In the genomic region with DNA sequence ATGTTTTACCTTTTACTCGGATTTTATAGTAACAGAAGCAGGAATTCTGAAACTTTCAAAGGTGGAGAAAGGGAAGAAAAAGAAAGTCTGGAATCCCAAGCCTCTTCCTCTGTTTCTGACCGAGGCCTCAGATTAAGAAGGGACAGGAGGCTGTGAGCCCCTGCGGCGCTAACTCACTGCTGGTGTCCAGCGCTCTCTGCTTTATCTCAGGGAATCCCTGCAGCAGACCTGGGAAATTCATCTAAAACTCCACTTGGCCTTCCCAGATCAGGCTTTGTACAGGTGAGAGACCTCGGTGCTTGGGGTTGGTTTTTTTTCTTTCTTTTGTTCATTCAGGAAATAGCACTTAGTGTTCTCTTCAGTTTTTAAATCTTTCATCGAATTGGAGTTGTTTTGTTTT, we compare ENCODE assay signal across 21 mouse cellular contexts.
"Had no signal": no experiment of that assay in that cellular context is flagged by ENCODE, and none has a peak within 500 bp of the region (broad histone marks: within the 10 kb centered on the region; RNA-seq: fewer than 3 reads in every experiment).

No protein-coding gene starts in this region.

- H3K36me3 ChIP-seq: limb, embryonic 12.5 days; limb, embryonic 15.5 days; midbrain, embryonic 12.5 days; midbrain, embryonic 15.5 days; neural tube, embryonic 12.5 days; neural tube, embryonic 15.5 days had no signal

- DNase-seq: kidney, postnatal 4 days; left cerebral cortex, postnatal 4 days; liver, postnatal 0 days; lung, embryonic 14.5 days; right cerebral cortex, adult 18-20 months; right cerebral cortex, postnatal 14 days; right cerebral cortex, postnatal 4 days; thymus, adult 2 months; thymus, postnatal 14 days; thymus, postnatal 4 days had no signal

- H3K4me2 ChIP-seq: limb, embryonic 12.5 days; limb, embryonic 15.5 days; liver, embryonic 11.5 days; lung, embryonic 14.5 days; midbrain, embryonic 12.5 days; midbrain, embryonic 15.5 days; neural tube, embryonic 12.5 days; neural tube, embryonic 15.5 days had no signal

- H3K4me3 ChIP-seq: limb, embryonic 12.5 days; limb, embryonic 15.5 days; midbrain, embryonic 12.5 days; midbrain, embryonic 15.5 days; neural tube, embryonic 12.5 days; neural tube, embryonic 15.5 days had no signal

- H3K4me1 ChIP-seq: midbrain, embryonic 12.5 days; midbrain, embryonic 15.5 days; neural tube, embryonic 12.5 days; neural tube, embryonic 15.5 days had no signal

- H3K9me3 ChIP-seq: limb, embryonic 12.5 days; limb, embryonic 15.5 days; midbrain, embryonic 12.5 days; midbrain, embryonic 15.5 days; neural tube, embryonic 12.5 days; neural tube, embryonic 15.5 days had no signal

- H3K9ac ChIP-seq: limb, embryonic 12.5 days; limb, embryonic 15.5 days; liver, embryonic 14.5 days; liver, postnatal 0 days; lung, embryonic 14.5 days; midbrain, embryonic 12.5 days; midbrain, embryonic 15.5 days; neural tube, embryonic 12.5 days; neural tube, embryonic 15.5 days had no signal

- H3K27ac ChIP-seq: limb, embryonic 12.5 days; limb, embryonic 15.5 days; liver, embryonic 14.5 days; macrophage; midbrain, embryonic 12.5 days; midbrain, embryonic 15.5 days; neural tube, embryonic 12.5 days; neural tube, embryonic 15.5 days; stomach, postnatal 0 days had no signal

- ATAC-seq: liver, postnatal 0 days; lung, postnatal 0 days; midbrain, embryonic 15.5 days had no signal

- H3K27me3 ChIP-seq: limb, embryonic 12.5 days; limb, embryonic 15.5 days; midbrain, embryonic 12.5 days; midbrain, embryonic 15.5 days; neural tube, embryonic 12.5 days; neural tube, embryonic 15.5 days had no signal
